Mouse (Mus musculus): Measurements from ENCODE around the gene Gm29276. TPM values are rescaled to one million over a fixed set of nuclear protein-coding genes. Genes with fewer than 3 reads are reported as not detected.
"Not testable (repeated sequence)": the region's sequence is repeated elsewhere in the genome, so short reads cannot be mapped to it uniquely, and the experiment has no call there.

Gene Gm29276
- not detected for total RNA-seq (2021)
- long read RNA-seq, experiment 1: 0 reads
- long read RNA-seq, experiment 2: 0 reads

GRCm38 (mm10) chrY:42582150-42582549, at the start of gene Gm29276:
Gene Gm29276, minus strand, starts transcription at chrY:42582250.
- not testable (repeated sequence) for DNase-seq (ENCODE audit: low spot score in 2 of 2)

Measured in adrenal gland, adult 18-20 months (tissue).